8 mouse cellular contexts compared by ENCODE assay signal in the genomic region with DNA sequence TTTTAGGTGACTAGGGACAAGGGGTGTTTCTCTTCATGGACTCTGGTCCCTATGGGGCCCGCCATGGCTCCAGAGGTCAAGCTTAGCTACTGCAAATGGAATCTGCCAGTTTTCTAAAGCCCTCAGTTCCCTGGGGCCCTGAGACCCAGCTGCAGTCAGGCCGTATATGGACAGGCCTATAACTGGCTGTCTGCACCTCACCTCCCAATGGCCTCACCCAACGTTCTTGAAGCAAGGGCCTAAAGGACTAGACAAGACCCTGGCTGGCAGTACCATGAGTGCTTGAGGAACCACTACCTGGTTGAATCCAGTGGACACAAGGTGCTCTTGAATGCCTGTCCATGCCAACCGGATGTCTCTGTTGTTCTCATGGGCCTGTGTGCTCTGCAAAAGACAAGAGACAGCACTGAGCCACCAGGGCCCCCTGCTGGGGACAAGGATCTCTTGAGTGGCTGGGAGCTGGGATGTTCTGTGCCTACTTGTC. TPM values are rescaled to one million over a fixed set of nuclear protein-coding genes. Genes with fewer than 3 reads are reported as not detected.
A peak's percentile ranks its signal among the peaks of the same experiment; 100 is the strongest.
DNase-seq lines count a peak whose midpoint lies in the region; ATAC-seq and TF ChIP-seq lines count a peak whose summit lies in the region.

No protein-coding gene starts in this region.

- peaks cover 24% of the 10 kb centered on the region; the same call in 1 of the 2 replicates for H3K36me3 ChIP-seq in kidney, postnatal 0 days (ENCODE audit: insufficient read depth, low read length)

- ATAC-seq in kidney, postnatal 0 days (replicated peaks; ENCODE audit: low FRiP score, low read depth), result 0 out of 2 replicates have a peak, but pooled peaks have one; percentile 6

- no peak overlapping the region for H3K4me3 ChIP-seq in kidney, postnatal 0 days (replicated peaks; ENCODE audit: low read depth, low read length)

- 60% methylated on average over 4 of the region's 4 CpGs for WGBS in kidney, postnatal 0 days

- DNase-seq in gastrocnemius, adult 18-20 months (ENCODE audit: low spot score), result peak; percentile 44
- DNase-seq in gastrocnemius, postnatal 25 days, result no peak
- DNase-seq in heart, adult 8-10 months (ENCODE audit: low spot score), result peak; percentile 44
- DNase-seq in kidney, postnatal 0 days (ENCODE audit: low spot score), result peak; percentile 44
- peak; percentile 50 for DNase-seq in lung, postnatal 25 days (ENCODE audit: low spot score)
- DNase-seq in cerebellum, postnatal 4 days (ENCODE audit: low spot score in 2 of 2), result no peak
- DNase-seq in urinary bladder, postnatal 4 days (ENCODE audit: low spot score in 2 of 2), result no peak
- no peak for DNase-seq in left cerebral cortex, postnatal 25 days (ENCODE audit: low spot score in 2 of 2)

- intact Hi-C loops in left cerebral cortex, postnatal 25 days (cut with DNase I), result no loop called here

- peak overlapping the region; percentile 78 for H3K27ac ChIP-seq in kidney, postnatal 0 days

- H3K9me3 ChIP-seq in kidney, postnatal 0 days (replicated peaks; ENCODE audit: low read length), result no peaks in the 10 kb centered on the region

- peak; percentile 60 for TF ChIP-seq CTCF in kidney, postnatal 0 days (IDR thresholded peaks at IDR 0.05; ENCODE audit: low read depth)

- H3K9ac ChIP-seq in kidney, postnatal 0 days (ENCODE audit: low read depth, low read length), result no peak overlapping the region

- H3K27me3 ChIP-seq in kidney, postnatal 0 days (ENCODE audit: insufficient read depth, low read length), result no peaks in the 10 kb centered on the region

- H3K4me1 ChIP-seq in kidney, postnatal 0 days (replicated peaks; ENCODE audit: insufficient read depth, low read length), result peaks cover 28% of the 10 kb centered on the region; the same call in 1 of the 2 replicates

- H3K4me2 ChIP-seq in kidney, postnatal 0 days (ENCODE audit: low read length), result no peak overlapping the region

RNA-seq across cellular contexts. Expression of a gene that starts 15.5 kb away (rescaled TPM):
- total RNA-seq in gastrocnemius, adult 18-20 months (2021), result 100 to 1,000 TPM in 1 of 2 experiments, 10 to 100 TPM in 1; 91.1 to 101 TPM
- total RNA-seq in gastrocnemius, postnatal 25 days (2021), result 10 to 100 TPM; 91.1 to 93.8 TPM
- total RNA-seq in heart, adult 8-10 months (2022), result 100 to 1,000 TPM; 146 to 154 (median 153) TPM
- 87.8 and 89.3 TPM in 2 replicates for polyA plus RNA-seq in kidney, postnatal 0 days (2015; fragmentation: Nextera tagmentation; extraction: Ambion mirVana)
- total RNA-seq in left cerebral cortex, postnatal 25 days (2021), result 10 to 100 TPM; 62.2 to 63.3 TPM

RNA-seq across cellular contexts. Expression of a gene that starts 15.6 kb away (rescaled TPM):
- 1 to 10 TPM; 4.1 to 5.0 TPM for total RNA-seq in gastrocnemius, adult 18-20 months (2021)
- total RNA-seq in gastrocnemius, postnatal 25 days (2021), result 1 to 10 TPM; 4.6 to 4.8 TPM
- total RNA-seq in heart, adult 8-10 months (2022), result 1 to 10 TPM; 6.9 to 9.3 (median 8.1) TPM
- 20.4 and 21.1 TPM in 2 replicates for polyA plus RNA-seq in kidney, postnatal 0 days (2015; fragmentation: Nextera tagmentation; extraction: Ambion mirVana)
- total RNA-seq in left cerebral cortex, postnatal 25 days (2021), result 1 to 10 TPM; 7.5 to 9.9 TPM

RNA-seq across cellular contexts. Expression of a gene that starts 24.3 kb away (rescaled TPM):
- 10 to 100 TPM; 13.9 to 14.4 TPM for total RNA-seq in gastrocnemius, adult 18-20 months (2021)
- total RNA-seq in gastrocnemius, postnatal 25 days (2021), result 10 to 100 TPM; 12.9 to 19.0 TPM
- 10 to 100 TPM; 11.3 to 16.1 (median 15.4) TPM for total RNA-seq in heart, adult 8-10 months (2022)
- polyA plus RNA-seq in kidney, postnatal 0 days (2015; fragmentation: Nextera tagmentation; extraction: Ambion mirVana), result 13.1 and 16.8 TPM in 2 replicates
- 10 to 100 TPM; 82.0 to 92.7 TPM for total RNA-seq in left cerebral cortex, postnatal 25 days (2021)

RNA-seq across cellular contexts. Expression of a gene that starts 30.5 kb away (rescaled TPM):
- 100 to 1,000 TPM; 108 to 113 TPM for total RNA-seq in gastrocnemius, adult 18-20 months (2021)
- total RNA-seq in gastrocnemius, postnatal 25 days (2021), result 10 to 100 TPM; 87.2 to 90.6 TPM
- 100 to 1,000 TPM; 145 to 188 (median 160) TPM for total RNA-seq in heart, adult 8-10 months (2022)
- 105 and 106 TPM in 2 replicates for polyA plus RNA-seq in kidney, postnatal 0 days (2015; fragmentation: Nextera tagmentation; extraction: Ambion mirVana)
- 10 to 100 TPM; 67.5 to 92.8 TPM for total RNA-seq in left cerebral cortex, postnatal 25 days (2021)

Comparison
In these comparisons a context has a peak if more than half of its experiments do, and no peak if none do; other contexts are left out.
1. DNase-seq: peak in gastrocnemius, adult 18-20 months (single experiment), heart, adult 8-10 months (single experiment), kidney, postnatal 0 days (single experiment) and lung, postnatal 25 days (single experiment); none in gastrocnemius, postnatal 25 days (single experiment), cerebellum, postnatal 4 days (0 of 2), urinary bladder, postnatal 4 days (0 of 2) and left cerebral cortex, postnatal 25 days (0 of 2).
2. RNA of a gene that starts 24.3 kb away (total RNA-seq): 82.0 to 92.7 TPM in left cerebral cortex, postnatal 25 days; 12.9 to 19.0 TPM in gastrocnemius, postnatal 25 days, 11.3 to 16.1 TPM in heart, adult 8-10 months and 13.9 to 14.4 TPM in gastrocnemius, adult 18-20 months; every median in the first group is over 4 times any median in the second.